Mouse (Mus musculus): ENCODE measurements around the gene Catsperd. TPM values are rescaled to one million over a fixed set of nuclear protein-coding genes. Genes with fewer than 3 reads are reported as not detected.

Catsperd gene
- polyA plus RNA-seq, 1 experiment from 2014 or later, result 0.52 TPM

DNA sequence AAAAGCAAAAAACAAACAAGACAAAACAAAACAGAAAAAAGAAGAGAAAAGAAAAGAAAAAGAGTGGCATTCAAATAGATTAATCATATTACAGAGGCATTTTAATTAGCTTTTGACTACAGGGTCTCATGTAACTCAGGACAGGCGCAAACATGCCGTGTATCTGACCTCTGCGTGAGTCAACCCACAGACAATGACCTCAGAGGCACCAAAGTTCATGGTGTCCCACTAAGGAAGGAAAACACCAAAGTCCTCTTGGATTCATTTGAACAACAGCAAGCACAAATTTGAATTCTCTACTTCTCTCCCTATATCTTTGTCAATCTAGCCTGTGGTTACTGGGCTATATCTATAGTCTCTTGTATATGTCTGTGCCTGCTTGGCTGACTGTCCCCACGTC, 15.3 kb downstream of the Catsperd start:
- no peak for ATAC-seq (ENCODE audit: borderline replicate concordance, extremely low read depth, low FRiP score, low TSS enrichment)

DNA sequence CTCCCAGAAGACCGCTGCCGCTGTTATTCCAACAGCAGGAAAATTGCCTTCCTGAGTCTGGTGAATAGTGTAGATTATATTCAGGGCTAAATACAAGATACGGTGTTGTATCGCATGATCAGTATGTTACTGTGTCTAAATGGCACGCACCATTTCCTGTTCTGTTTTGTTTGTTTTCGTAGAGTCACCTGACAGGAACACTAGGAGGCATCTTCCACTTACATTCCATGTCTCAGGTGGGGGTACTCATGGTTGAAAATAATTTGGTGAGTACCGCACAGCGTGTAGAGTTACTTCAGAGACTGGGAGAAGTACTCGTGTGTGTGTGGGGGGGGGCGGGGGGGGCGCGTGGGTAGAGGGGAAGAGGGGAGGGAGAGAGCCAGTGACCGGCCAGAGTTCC, 19.6 kb downstream of the Catsperd start:
- Histone ChIP-seq H3K27me3 (no peaks in the 10 kb centered on the region; the same call in 1 of the 2 replicates), H3K4me2 (no peak overlapping the region), H3K27ac (no peak overlapping the region), H3K4me3 (no peak overlapping the region), H3K4me1 (no peaks in the 10 kb centered on the region), H3K9ac (no peak overlapping the region), H3K36me3 (no peaks in the 10 kb centered on the region), H3K9me3 (no peaks in the 10 kb centered on the region)
- ATAC-seq (ENCODE audit: borderline replicate concordance, extremely low read depth, low FRiP score, low TSS enrichment), result no peak
- 40% methylated on average over 10 of the region's 13 CpGs for WGBS

More for the DNA sequence above, 15.3 kb downstream of the Catsperd start:
- 72% methylated on average over 4 of the region's 4 CpGs for WGBS
- Histone ChIP-seq H3K27me3 (no peaks in the 10 kb centered on the region; the same call in 1 of the 2 replicates), H3K27ac (no peak overlapping the region), H3K4me2 (no peak overlapping the region), H3K4me1 (no peaks in the 10 kb centered on the region), H3K36me3 (no peaks in the 10 kb centered on the region), H3K9ac (no peak overlapping the region), H3K4me3 (no peak overlapping the region), H3K9me3 (no peaks in the 10 kb centered on the region)

DNA sequence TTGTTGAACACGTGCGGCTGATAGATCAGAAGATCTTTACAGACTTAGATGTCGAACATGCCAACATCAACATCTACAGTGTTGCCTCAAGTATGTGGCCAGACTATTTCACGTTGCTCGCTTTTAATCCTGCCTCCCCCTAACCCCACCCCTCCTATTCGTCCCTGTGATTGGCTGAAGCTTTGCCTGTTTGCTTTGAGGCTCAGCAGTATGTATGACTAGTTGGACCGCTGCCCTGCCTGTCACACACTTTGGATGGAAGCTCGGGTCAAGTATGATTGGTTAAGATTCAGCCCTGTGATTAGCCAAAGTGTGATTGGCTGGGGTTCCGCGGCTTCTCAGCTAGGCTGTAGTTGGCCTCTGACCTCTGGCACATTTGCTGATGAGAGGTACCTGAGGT, 23.9 kb downstream of the Catsperd start:
- Histone ChIP-seq H3K4me2 (no peak overlapping the region), H3K27ac (no peak overlapping the region), H3K27me3 (no peaks in the 10 kb centered on the region), H3K9ac (no peak overlapping the region), H3K4me3 (no peak overlapping the region), H3K36me3 (no peaks in the 10 kb centered on the region), H3K9me3 (no peaks in the 10 kb centered on the region), H3K4me1 (no peaks in the 10 kb centered on the region)
- WGBS, result 26% methylated on average over 10 of the region's 10 CpGs
- ATAC-seq (ENCODE audit: borderline replicate concordance, extremely low read depth, low FRiP score, low TSS enrichment), result no peak

DNA sequence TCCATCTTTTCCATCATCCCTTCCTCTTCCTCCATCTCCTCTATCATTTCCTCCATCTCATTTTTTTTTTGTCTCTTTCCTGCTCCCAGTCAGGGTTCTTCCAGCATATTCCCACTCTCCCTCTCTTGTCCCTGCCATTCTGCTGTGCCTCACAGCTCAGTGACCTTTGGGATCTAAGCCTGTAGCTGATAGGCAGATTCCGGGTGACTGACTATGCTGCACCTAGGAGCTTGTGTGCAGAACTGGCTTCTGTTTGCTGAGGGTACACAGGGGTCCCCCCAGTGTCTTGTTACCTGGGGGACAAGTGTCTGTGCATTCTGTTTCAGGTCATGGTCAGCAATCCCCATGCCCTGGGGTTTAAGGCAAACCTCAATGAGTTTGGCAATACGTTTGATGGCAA, 26.8 kb downstream of the Catsperd start:
- no peak overlapping the region for H3K4me3 ChIP-seq
- H3K4me1 ChIP-seq, result no peaks in the 10 kb centered on the region
- H3K9me3 ChIP-seq, result no peaks in the 10 kb centered on the region
- ATAC-seq (ENCODE audit: borderline replicate concordance, extremely low read depth, low FRiP score, low TSS enrichment), result no peak
- no peak overlapping the region for H3K4me2 ChIP-seq
- H3K27ac ChIP-seq, result no peak overlapping the region
- no peaks in the 10 kb centered on the region for H3K27me3 ChIP-seq
- WGBS, result 54% methylated on average over 2 of the region's 2 CpGs
- H3K9ac ChIP-seq, result no peak overlapping the region
- no peaks in the 10 kb centered on the region for H3K36me3 ChIP-seq

DNA sequence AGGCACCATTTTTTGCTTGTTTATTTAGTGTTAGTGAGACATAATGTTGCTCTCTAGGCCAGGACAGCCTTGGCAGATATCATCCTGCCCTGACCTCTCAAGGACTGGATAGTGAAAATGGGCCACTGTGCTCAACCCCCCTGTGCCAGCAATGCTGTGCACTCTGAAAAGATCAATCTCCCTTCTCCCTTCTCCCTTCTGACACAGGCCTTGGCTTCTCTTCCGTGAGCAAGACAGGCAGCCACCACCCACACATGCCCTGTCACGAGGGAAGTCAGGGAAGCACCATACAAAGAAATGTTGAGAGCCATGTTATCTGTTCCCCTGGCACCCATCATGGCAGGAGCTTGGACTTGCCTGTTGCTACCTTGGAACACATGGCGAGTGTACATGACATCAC, 27.4 kb downstream of the Catsperd start:
- Histone ChIP-seq H3K27ac (no peak overlapping the region), H3K4me3 (no peak overlapping the region), H3K36me3 (no peaks in the 10 kb centered on the region), H3K4me1 (no peaks in the 10 kb centered on the region), H3K4me2 (no peak overlapping the region), H3K27me3 (no peaks in the 10 kb centered on the region), H3K9me3 (no peaks in the 10 kb centered on the region), H3K9ac (no peak overlapping the region)
- ATAC-seq (ENCODE audit: borderline replicate concordance, extremely low read depth, low FRiP score, low TSS enrichment), result no peak
- 61% methylated on average over 3 of the region's 3 CpGs for WGBS

DNA sequence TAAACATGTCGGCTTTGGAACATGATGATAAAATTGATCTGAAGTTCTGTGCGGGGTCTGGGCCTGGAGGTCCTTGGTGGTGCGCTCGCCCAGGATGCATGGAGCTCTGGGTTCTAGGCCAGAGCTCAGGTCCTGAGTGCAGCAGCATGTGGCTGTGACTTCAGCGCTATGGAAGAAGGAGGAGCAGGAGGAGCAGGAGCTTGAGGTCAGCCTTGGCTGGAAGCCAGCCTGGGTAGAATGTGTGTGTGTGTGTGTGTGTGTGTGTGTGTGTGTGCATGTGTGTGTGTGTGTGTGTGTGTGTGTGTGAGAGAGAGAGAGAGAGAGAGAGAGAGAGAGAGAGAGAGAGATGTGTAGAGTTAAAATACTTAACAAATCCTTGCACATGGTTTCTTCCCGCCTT, 28.2 kb downstream of the Catsperd start:
- no peak overlapping the region for H3K4me2 ChIP-seq
- H3K4me3 ChIP-seq, result no peak overlapping the region
- H3K27me3 ChIP-seq, result no peaks in the 10 kb centered on the region
- H3K9me3 ChIP-seq, result no peaks in the 10 kb centered on the region
- ATAC-seq (ENCODE audit: borderline replicate concordance, extremely low read depth, low FRiP score, low TSS enrichment), result no peak
- H3K4me1 ChIP-seq, result no peaks in the 10 kb centered on the region
- no peak overlapping the region for H3K9ac ChIP-seq
- no peaks in the 10 kb centered on the region for H3K36me3 ChIP-seq
- 75% methylated on average over 6 of the region's 6 CpGs for WGBS
- no peak overlapping the region for H3K27ac ChIP-seq

DNA sequence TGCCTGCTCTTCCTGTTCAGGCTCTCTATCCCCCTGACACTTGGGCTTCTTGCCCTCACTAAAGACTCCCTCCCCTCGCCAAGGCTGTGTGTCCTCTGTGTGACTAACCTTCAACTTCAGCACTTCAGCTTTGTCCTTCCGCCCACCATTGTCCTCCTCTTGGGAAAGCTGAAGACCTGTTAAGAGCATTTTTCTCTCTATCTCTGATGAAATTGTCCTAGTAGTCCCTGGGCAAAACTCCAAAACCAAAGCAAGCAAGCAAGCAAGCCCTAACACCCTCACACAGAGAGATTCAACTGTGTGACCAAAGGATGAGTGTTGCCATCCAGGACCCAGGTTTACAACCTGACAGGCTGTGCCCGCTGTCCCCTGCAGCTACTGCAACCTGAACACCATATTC, 35.7 kb downstream of the Catsperd start:
- H3K4me2 ChIP-seq, result peak overlapping the region; percentile 46
- peak overlapping the region; percentile 26 for H3K4me3 ChIP-seq
- WGBS, result 34% methylated on average over 3 of the region's 3 CpGs

DNA sequence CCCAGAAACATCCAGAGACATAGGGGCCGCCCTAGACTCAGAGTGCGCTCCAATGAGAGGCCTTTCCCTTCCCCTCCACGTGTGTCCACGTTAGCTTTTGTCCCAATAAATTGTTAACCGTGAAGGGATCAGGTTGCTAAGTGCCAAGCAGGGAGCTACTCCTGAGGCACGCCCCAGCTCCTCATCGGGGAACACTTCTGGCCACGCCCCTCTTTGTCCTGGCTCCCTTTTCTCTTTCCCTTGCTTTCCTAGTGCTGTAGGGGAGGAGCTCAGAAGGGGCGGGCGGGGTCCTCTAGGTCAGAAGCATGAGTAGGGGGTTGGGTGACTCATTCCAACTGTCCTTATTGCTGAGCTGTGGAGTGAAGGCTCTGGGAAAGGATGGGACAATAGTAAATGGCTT, 36.4 kb downstream of the Catsperd start:
- peak; percentile 55 for ATAC-seq (ENCODE audit: borderline replicate concordance, extremely low read depth, low FRiP score, low TSS enrichment)
- peaks cover 28% of the 10 kb centered on the region for H3K4me1 ChIP-seq
- WGBS, result 4% methylated on average over 10 of the region's 10 CpGs
- peak overlapping the region; percentile 26 for H3K4me3 ChIP-seq
- H3K9ac ChIP-seq, result 0 out of 2 replicates have a peak overlapping the region, but pooled peaks have one; percentile 9
- H3K4me2 ChIP-seq, result peak overlapping the region; percentile 46
- H3K36me3 ChIP-seq, result no peaks in the 10 kb centered on the region
- H3K27me3 ChIP-seq, result 0 out of 2 replicates have a peak, but pooled peaks cover 6% of the 10 kb centered on the region
- H3K27ac ChIP-seq, result peak overlapping the region; percentile 47; the same call in 1 of the 2 replicates
- H3K9me3 ChIP-seq, result no peaks in the 10 kb centered on the region

More for the DNA sequence above, 35.7 kb downstream of the Catsperd start:
- peak overlapping the region; percentile 47; the same call in 1 of the 2 replicates for H3K27ac ChIP-seq
- H3K4me1 ChIP-seq, result peaks cover 25% of the 10 kb centered on the region
- H3K36me3 ChIP-seq, result no peaks in the 10 kb centered on the region
- 0 out of 2 replicates have a peak, but pooled peaks cover 6% of the 10 kb centered on the region for H3K27me3 ChIP-seq
- H3K9ac ChIP-seq, result 0 out of 2 replicates have a peak overlapping the region, but pooled peaks have one; percentile 9
- no peaks in the 10 kb centered on the region for H3K9me3 ChIP-seq
- ATAC-seq (ENCODE audit: borderline replicate concordance, extremely low read depth, low FRiP score, low TSS enrichment), result no peak

DNA sequence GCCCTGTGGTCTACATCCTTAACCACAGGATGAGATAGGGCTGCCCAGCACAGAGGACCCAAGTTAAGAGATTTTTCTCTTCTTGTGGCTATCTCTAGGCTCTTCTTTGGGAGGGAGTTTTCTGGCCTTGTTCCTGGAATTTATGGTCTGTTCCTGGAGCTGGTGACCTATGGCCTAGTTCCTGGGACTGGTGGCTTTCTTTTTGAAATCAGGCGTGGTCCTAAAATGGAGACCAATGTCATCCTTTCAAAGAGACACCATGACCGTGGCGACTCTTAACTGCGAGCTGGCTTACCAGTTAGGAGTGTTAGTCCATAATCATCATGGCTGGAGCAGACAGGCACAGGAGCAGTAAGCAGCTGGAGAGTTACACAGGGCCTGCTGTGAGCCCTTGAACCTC, 38.4 kb downstream of the Catsperd start:
- 89% methylated on average over 4 of the region's 4 CpGs for whole genome bisulfite sequencing
- H3K27ac ChIP-seq, result no peak overlapping the region
- no peaks in the 10 kb centered on the region for H3K36me3 ChIP-seq
- no peak overlapping the region for H3K4me2 ChIP-seq
- no peak overlapping the region for H3K9ac ChIP-seq
- H3K9me3 ChIP-seq, result no peaks in the 10 kb centered on the region
- H3K4me3 ChIP-seq, result no peak overlapping the region
- no peak for ATAC-seq (ENCODE audit: borderline replicate concordance, extremely low read depth, low FRiP score, low TSS enrichment)
- H3K4me1 ChIP-seq, result peaks cover 28% of the 10 kb centered on the region
- H3K27me3 ChIP-seq, result 0 out of 2 replicates have a peak, but pooled peaks cover 6% of the 10 kb centered on the region

DNA sequence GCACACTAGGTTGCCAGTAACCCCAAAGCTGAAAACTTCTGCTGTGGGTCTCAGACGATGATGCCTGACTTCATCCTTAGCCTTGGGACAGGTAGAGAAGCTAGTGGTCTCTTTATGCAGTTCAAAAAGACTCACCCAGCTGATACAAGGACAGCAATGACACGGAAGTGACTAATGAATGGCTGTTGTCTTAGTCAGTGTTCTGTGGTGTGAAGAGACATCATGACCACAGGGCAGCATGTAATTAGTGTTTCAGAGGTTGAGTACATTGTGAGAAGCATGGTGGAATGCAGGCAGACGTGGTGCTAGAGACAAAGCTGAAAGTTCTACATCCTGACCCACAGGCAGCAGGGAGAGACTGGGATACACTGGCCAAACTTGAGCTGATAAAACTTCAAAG, 39.6 kb downstream of the Catsperd start:
- H3K9ac ChIP-seq, result no peak overlapping the region
- no peaks in the 10 kb centered on the region for H3K36me3 ChIP-seq
- no peak overlapping the region for H3K4me3 ChIP-seq
- WGBS, result 66% methylated on average over 3 of the region's 3 CpGs
- H3K27me3 ChIP-seq, result 0 out of 2 replicates have a peak, but pooled peaks cover 6% of the 10 kb centered on the region
- no peak overlapping the region for H3K4me2 ChIP-seq
- H3K9me3 ChIP-seq, result no peaks in the 10 kb centered on the region
- no peak overlapping the region for H3K27ac ChIP-seq
- peaks cover 31% of the 10 kb centered on the region for H3K4me1 ChIP-seq
- no peak for ATAC-seq (ENCODE audit: borderline replicate concordance, extremely low read depth, low FRiP score, low TSS enrichment)

DNA sequence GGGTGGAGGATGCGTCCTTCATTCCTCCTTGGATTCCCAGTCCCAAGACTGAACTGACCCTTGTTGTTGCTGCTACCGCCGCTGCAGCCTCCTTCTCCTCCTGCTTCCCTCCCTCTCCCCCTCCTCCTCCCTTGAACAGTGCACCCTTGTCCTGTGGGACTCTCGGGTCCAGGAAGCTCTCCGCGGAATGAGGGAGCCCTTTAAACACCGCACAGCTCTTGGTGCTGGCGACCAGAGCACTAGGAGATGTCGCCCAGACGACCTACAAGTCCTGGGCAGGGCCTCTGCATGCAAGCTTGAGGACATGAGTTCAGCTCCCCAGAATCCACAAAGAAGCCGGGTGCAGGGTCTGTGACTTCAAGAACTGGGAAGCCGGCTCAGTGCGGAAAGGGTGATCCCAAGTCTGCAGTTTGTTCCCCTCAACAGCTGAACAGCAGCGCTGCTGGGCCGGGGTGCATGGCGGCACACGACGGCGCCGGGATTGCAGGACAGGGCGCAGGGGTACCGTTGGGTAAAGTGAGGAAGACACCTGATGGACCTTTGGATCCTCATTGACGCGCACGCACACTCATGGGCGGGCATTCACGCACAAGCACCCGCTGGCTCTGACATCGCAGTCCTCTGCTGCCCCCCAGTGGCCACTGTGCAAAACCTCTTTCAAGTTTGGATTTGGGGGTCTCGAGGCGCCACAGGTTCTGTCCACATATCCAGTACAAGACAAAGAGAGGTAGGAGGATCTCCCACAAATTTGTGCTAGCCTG, 40.6 kb downstream of the Catsperd start:
- Histone ChIP-seq H3K4me3 (peak overlapping the region; percentile 49), H3K9ac (peak overlapping the region; percentile 53), H3K4me1 (peaks cover 25% of the 10 kb centered on the region), H3K4me2 (peak overlapping the region; percentile 97), H3K27me3 (0 out of 2 replicates have a peak, but pooled peaks cover 6% of the 10 kb centered on the region), H3K36me3 (no peaks in the 10 kb centered on the region), H3K9me3 (no peaks in the 10 kb centered on the region), H3K27ac (no peak overlapping the region)
- no peak for ATAC-seq (ENCODE audit: borderline replicate concordance, extremely low read depth, low FRiP score, low TSS enrichment)
- WGBS, result 3% methylated on average over 31 of the region's 31 CpGs

DNA sequence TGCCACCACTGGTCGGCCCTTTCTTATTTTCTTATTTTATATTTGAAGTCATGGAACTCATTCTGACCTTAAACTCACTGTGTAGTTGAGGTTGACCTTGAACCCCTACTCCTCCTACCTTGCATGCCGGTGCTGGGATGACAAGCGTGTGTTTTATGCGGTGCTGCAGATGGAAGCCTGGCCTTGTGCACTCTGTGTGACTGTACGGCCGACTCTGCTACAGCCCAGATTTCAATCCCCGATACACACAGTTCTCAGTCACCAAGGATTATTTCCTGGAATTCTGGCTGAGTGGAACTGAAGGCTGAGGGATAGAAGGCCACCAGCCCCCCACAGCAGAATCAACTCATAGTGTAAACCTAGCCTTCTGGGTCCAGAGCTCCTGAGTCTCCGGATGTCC, 41.8 kb downstream of the Catsperd start:
- Histone ChIP-seq H3K27me3 (0 out of 2 replicates have a peak, but pooled peaks cover 6% of the 10 kb centered on the region), H3K9me3 (no peaks in the 10 kb centered on the region), H3K4me3 (no peak overlapping the region), H3K9ac (no peak overlapping the region), H3K36me3 (no peaks in the 10 kb centered on the region), H3K4me1 (peaks cover 21% of the 10 kb centered on the region), H3K27ac (no peak overlapping the region), H3K4me2 (no peak overlapping the region)
- WGBS, result 80% methylated on average over 8 of the region's 8 CpGs
- ATAC-seq (ENCODE audit: borderline replicate concordance, extremely low read depth, low FRiP score, low TSS enrichment), result no peak

Data from lung, embryonic 15.5 days (tissue).